In genomic region chr1:133346531-133346930, GRCm38 (mm10) we compare ENCODE assay signal across 31 mouse cellular contexts. TPM values are rescaled to one million over a fixed set of nuclear protein-coding genes. Genes with fewer than 3 reads are reported as not detected.
A peak's percentile ranks its signal among the peaks of the same experiment; 100 is the strongest.
DNase-seq lines count a peak whose midpoint lies in the region; ATAC-seq and TF ChIP-seq lines count a peak whose summit lies in the region.
"Had no signal": no experiment of that assay in that cellular context is flagged by ENCODE, and none has a peak within 500 bp of the region (broad histone marks: within the 10 kb centered on the region; RNA-seq: fewer than 3 reads in every experiment).

No protein-coding gene starts in this region.

- no peak overlapping the region for H3K27ac ChIP-seq in forebrain, postnatal 0 days (ENCODE audit: low read depth, low read length)
- no peak overlapping the region for H3K27ac ChIP-seq in forebrain, embryonic 12.5 days
- H3K27ac ChIP-seq: embryonic facial prominence, embryonic 13.5 days; embryonic facial prominence, embryonic 15.5 days; forebrain, embryonic 10.5 days; forebrain, embryonic 13.5 days; forebrain, embryonic 15.5 days had no signal

- TF ChIP-seq CTCF in forebrain, postnatal 0 days (IDR thresholded peaks at IDR 0.05; ENCODE audit: low read depth): no peak

- H3K9ac ChIP-seq in forebrain, postnatal 0 days: no peak overlapping the region
- no peak overlapping the region for H3K9ac ChIP-seq in forebrain, embryonic 12.5 days
- H3K9ac ChIP-seq: embryonic facial prominence, embryonic 13.5 days; embryonic facial prominence, embryonic 15.5 days; forebrain, embryonic 13.5 days; forebrain, embryonic 15.5 days had no signal

- no peak overlapping the region for H3K4me2 ChIP-seq in forebrain, postnatal 0 days (ENCODE audit: low read depth)
- H3K4me2 ChIP-seq in forebrain, embryonic 12.5 days: no peak overlapping the region
- H3K4me2 ChIP-seq: embryonic facial prominence, embryonic 13.5 days; embryonic facial prominence, embryonic 15.5 days; forebrain, embryonic 13.5 days; forebrain, embryonic 15.5 days had no signal

- peak; percentile 43 for DNase-seq in forebrain, postnatal 0 days
- DNase-seq in right cerebral cortex, postnatal 10 days (ENCODE audit: low spot score in 2 of 2): peak; percentile 65 to 66
- DNase-seq in right cerebral cortex, postnatal 25 days: no peak
- peak; percentile 59 for DNase-seq in right cerebral cortex, postnatal 4 days
- DNase-seq in right cerebral cortex, postnatal 36 days (ENCODE audit: low spot score in 2 of 2): no peak
- DNase-seq in left cerebral cortex, adult 9 months (ENCODE audit: low spot score in 2 of 2): no peak
- DNase-seq: adrenal gland, adult 2 months; adrenal gland, postnatal 10 days; adrenal gland, postnatal 25 days; B cell, adult 2 months; cerebellum, adult 11 months; cerebellum, adult 18-20 months; cerebellum, adult 8-10 months; cerebellum, adult 9-11 months; cerebellum, postnatal 14 days; cerebellum, postnatal 36 days; embryo, embryonic 11 days had no signal

- H3K36me3 ChIP-seq in forebrain, postnatal 0 days (ENCODE audit: insufficient read depth): no peaks in the 10 kb centered on the region
- H3K36me3 ChIP-seq in forebrain, embryonic 12.5 days (replicated peaks): no peaks in the 10 kb centered on the region
- H3K36me3 ChIP-seq: embryonic facial prominence, embryonic 13.5 days; embryonic facial prominence, embryonic 15.5 days; forebrain, embryonic 10.5 days; forebrain, embryonic 15.5 days; G1E had no signal

- ATAC-seq in forebrain, postnatal 0 days: no peak
- ATAC-seq in forebrain, embryonic 12.5 days (ENCODE audit: low FRiP score): no peak
- ATAC-seq: CD4-positive, CD25-positive, alpha-beta regulatory T cell, adult 4 months; forebrain, embryonic 13.5 days; forebrain, embryonic 15.5 days had no signal

- H3K4me1 ChIP-seq in forebrain, postnatal 0 days (ENCODE audit: insufficient read depth): no peaks in the 10 kb centered on the region; the same call in 1 of the 2 replicates
- no peaks in the 10 kb centered on the region for H3K4me1 ChIP-seq in forebrain, embryonic 12.5 days
- H3K4me1 ChIP-seq: embryonic facial prominence, embryonic 15.5 days; forebrain, embryonic 13.5 days had no signal

- H3K4me3 ChIP-seq in forebrain, postnatal 0 days (ENCODE audit: low read depth, low read length): no peak overlapping the region
- no peak overlapping the region for H3K4me3 ChIP-seq in forebrain, embryonic 12.5 days (replicated peaks)
- H3K4me3 ChIP-seq: embryonic facial prominence, embryonic 13.5 days; embryonic facial prominence, embryonic 15.5 days; erythroblast, embryonic 14.5 days; forebrain, embryonic 10.5 days; forebrain, embryonic 13.5 days; forebrain, embryonic 15.5 days had no signal

- H3K9me3 ChIP-seq in forebrain, postnatal 0 days (ENCODE audit: low read length): no peaks in the 10 kb centered on the region
- 0 out of 2 replicates have a peak, but pooled peaks cover 4% of the 10 kb centered on the region for H3K9me3 ChIP-seq in forebrain, embryonic 12.5 days
- H3K9me3 ChIP-seq: embryonic facial prominence, embryonic 13.5 days; embryonic facial prominence, embryonic 15.5 days; forebrain, embryonic 10.5 days; forebrain, embryonic 13.5 days; forebrain, embryonic 15.5 days; G1E had no signal

- 71% methylated on average over 9 of the region's 9 CpGs for WGBS in forebrain, postnatal 0 days
- WGBS in forebrain, embryonic 12.5 days: 89% methylated on average over 9 of the region's 9 CpGs

- no peaks in the 10 kb centered on the region for H3K27me3 ChIP-seq in forebrain, postnatal 0 days (ENCODE audit: insufficient read depth, low read length)
- H3K27me3 ChIP-seq in forebrain, embryonic 12.5 days: no peaks in the 10 kb centered on the region
- H3K27me3 ChIP-seq: embryonic facial prominence, embryonic 13.5 days; embryonic facial prominence, embryonic 15.5 days; forebrain, embryonic 13.5 days; forebrain, embryonic 15.5 days had no signal

RNA-seq across cellular contexts. Expression of gene Ren1, which starts 3.8 kb away (rescaled TPM):
- 0.14 and 0.15 TPM in 2 replicates for total RNA-seq in forebrain, postnatal 0 days (2014; rRNA removed)
- 0.12 and 0.88 TPM in 2 replicates for polyA plus RNA-seq in forebrain, postnatal 0 days (2015; fragmentation: Nextera tagmentation; extraction: Ambion mirVana)
- not detected in 2 replicates for polyA plus RNA-seq in forebrain, embryonic 12.5 days (2016; fragmentation: Nextera tagmentation; extraction: Ambion mirVana)
- total RNA-seq: common myeloid progenitor, adult 5-6 weeks; G1E had no signal
- polyA plus RNA-seq: CD4-positive, CD25-positive, alpha-beta regulatory T cell, adult 4 months; embryonic facial prominence, embryonic 11.5 days; erythroblast, embryonic 14.5 days; forebrain, embryonic 10.5 days; forebrain, embryonic 13.5 days; forebrain, embryonic 15.5 days; G1E had no signal

RNA-seq across cellular contexts. Expression of gene Etnk2, which starts 16.8 kb away (rescaled TPM):
- total RNA-seq in forebrain, postnatal 0 days (2014; rRNA removed): 15.5 and 25.3 TPM in 2 replicates
- 10.3 and 17.6 TPM in 2 replicates for polyA plus RNA-seq in forebrain, postnatal 0 days (2015; fragmentation: Nextera tagmentation; extraction: Ambion mirVana)
- polyA plus RNA-seq in forebrain, embryonic 12.5 days (2016; fragmentation: Nextera tagmentation; extraction: Ambion mirVana): 2.5 and 2.6 TPM in 2 replicates
- total RNA-seq: common myeloid progenitor, adult 5-6 weeks had no signal
- polyA plus RNA-seq: CD4-positive, CD25-positive, alpha-beta regulatory T cell, adult 4 months; erythroblast, embryonic 14.5 days; G1E had no signal

RNA-seq across cellular contexts. Expression of gene Kiss1, which starts 24.9 kb away (rescaled TPM):
- total RNA-seq in forebrain, postnatal 0 days (2014; rRNA removed): not detected in 2 replicates
- not detected in 2 replicates for polyA plus RNA-seq in forebrain, postnatal 0 days (2015; fragmentation: Nextera tagmentation; extraction: Ambion mirVana)
- not detected in 2 replicates for polyA plus RNA-seq in forebrain, embryonic 12.5 days (2016; fragmentation: Nextera tagmentation; extraction: Ambion mirVana)
- total RNA-seq: adrenal gland, adult 2 months; adrenal gland, postnatal 10 days; adrenal gland, postnatal 25 days; adrenal gland, postnatal 4 days; CH12.LX; common myeloid progenitor, adult 5-6 weeks; G1E had no signal
- polyA plus RNA-seq: adrenal gland, adult 2 months; brain, embryonic 14.5 days; CD4-positive, CD25-positive, alpha-beta regulatory T cell, adult 4 months; embryonic facial prominence, embryonic 11.5 days; embryonic facial prominence, embryonic 13.5 days; erythroblast, embryonic 14.5 days; forebrain, embryonic 10.5 days; forebrain, embryonic 13.5 days; forebrain, embryonic 15.5 days; G1E had no signal

RNA-seq across cellular contexts. Expression of gene Golt1a, which starts 36.9 kb away (rescaled TPM):
- total RNA-seq in forebrain, postnatal 0 days (2014; rRNA removed): 0.15 and 0.29 TPM in 2 replicates
- 0.19 TPM in 1 of 2 replicates, not detected in the other for polyA plus RNA-seq in forebrain, postnatal 0 days (2015; fragmentation: Nextera tagmentation; extraction: Ambion mirVana)
- not detected in 2 replicates for polyA plus RNA-seq in forebrain, embryonic 12.5 days (2016; fragmentation: Nextera tagmentation; extraction: Ambion mirVana)
- total RNA-seq: CH12.LX; common myeloid progenitor, adult 5-6 weeks; G1E had no signal
- polyA plus RNA-seq: adrenal gland, adult 2 months; brain, embryonic 14.5 days; CD4-positive, CD25-positive, alpha-beta regulatory T cell, adult 4 months; embryonic facial prominence, embryonic 11.5 days; embryonic facial prominence, embryonic 13.5 days; erythroblast, embryonic 14.5 days; forebrain, embryonic 10.5 days; forebrain, embryonic 13.5 days; G1E had no signal

Comparison
In these comparisons a context has a peak if more than half of its experiments do, and no peak if none do; other contexts are left out.
1. DNase-seq: peak in forebrain, postnatal 0 days (single experiment), right cerebral cortex, postnatal 10 days (2 of 2) and right cerebral cortex, postnatal 4 days (single experiment); none in right cerebral cortex, postnatal 25 days (single experiment), right cerebral cortex, postnatal 36 days (0 of 2) and left cerebral cortex, adult 9 months (0 of 2).